Mouse (Mus musculus) ES-E14 (cell line): Measurements from ENCODE around the gene Steap3. TPM values are rescaled to one million over a fixed set of nuclear protein-coding genes. Genes with fewer than 3 reads are reported as not detected.

Experiments
- DNase-seq: peaks from one replicate; pipeline ENCODE4 v3.0.0-alpha.2; 2013; ENCODE audit warnings: low read depth, low spot score
- H3K27ac ChIP-seq: 2 replicates; pipeline ENCODE4 v1.5.1; 2012; ENCODE audit warnings: low read depth, mild to moderate bottlenecking, low read length, moderate library complexity, mixed read lengths; ENCODE audit not compliant: poor library complexity, insufficient read depth, severe bottlenecking
- H3K36me3 ChIP-seq: 2 replicates; pipeline ENCODE4 v1.6.1; 2012; ENCODE audit warnings: mild to moderate bottlenecking, low read length, moderate library complexity, mixed read lengths; ENCODE audit not compliant: control insufficient read depth, poor library complexity, insufficient read depth, severe bottlenecking
- H3K4me1 ChIP-seq, 2 experiments: fragments of 150-350 bp in 1 of 2; sonication (generic) in 1 of 2; 2 replicates each; pipeline ENCODE4 v1.6.1; 2012; ENCODE audit warnings: low read length in 2 of 2, mild to moderate bottlenecking in 1 of 2, mixed read lengths in 1 of 2; ENCODE audit not compliant: control insufficient read depth in 2 of 2, insufficient read depth in 2 of 2, poor library complexity in 1 of 2
- H3K4me3 ChIP-seq, 2 experiments: fragments of 150-350 bp in 1 of 2; sonication (generic) in 1 of 2; 2 replicates each; pipeline ENCODE4 v1.5.1; 2012; ENCODE audit warnings: low read length in 2 of 2, low read depth in 1 of 2, mild to moderate bottlenecking in 1 of 2, mixed read lengths in 1 of 2; ENCODE audit not compliant: insufficient read depth in 1 of 2, poor library complexity in 1 of 2, severe bottlenecking in 1 of 2
- H3K9ac ChIP-seq: 2 replicates; pipeline ENCODE4 v1.6.1; 2012; ENCODE audit warnings: low read depth, mild to moderate bottlenecking, low read length, mixed read lengths; ENCODE audit not compliant: poor library complexity, insufficient read depth, severe bottlenecking
- H3K9me3 ChIP-seq: fragments of 150-350 bp; sonication (generic); 2 replicates; pipeline ENCODE4 v1.6.1; 2012; ENCODE audit warnings: low read depth, mild to moderate bottlenecking, low read length; ENCODE audit not compliant: control insufficient read depth, insufficient read depth
- CHD2 ChIP-seq: IDR thresholded peaks from 2 replicates; pipeline ENCODE4 v1.6.1; 2014; ENCODE audit warnings: mild to moderate bottlenecking, low read depth, low read length, inconsistent platforms
- HCFC1 ChIP-seq: IDR thresholded peaks from 2 replicates; pipeline ENCODE4 v1.6.1; 2012; ENCODE audit warnings: low read length, inconsistent platforms, borderline replicate concordance; ENCODE audit not compliant: insufficient read depth
- MAFK ChIP-seq: IDR thresholded peaks from 2 replicates; pipeline ENCODE4 v1.6.1; 2014; ENCODE audit warnings: mild to moderate bottlenecking, low read depth, low read length, inconsistent platforms; ENCODE audit not compliant: insufficient read depth
- ZC3H11A ChIP-seq: IDR thresholded peaks from 2 replicates; pipeline ENCODE4 v1.6.1; 2012; ENCODE audit warnings: low read depth, mild to moderate bottlenecking, inconsistent platforms, low read length, borderline replicate concordance
- ZNF384 ChIP-seq: IDR thresholded peaks from 2 replicates; pipeline ENCODE4 v1.6.1; 2012; ENCODE audit warnings: low read depth, low read length, inconsistent platforms
- in situ Hi-C, 2 experiments: fragments of 600-800 bp; cut with MboI; formaldehyde crosslinking; loops; one replicate each; pipeline ENCODE4 v1.15.1; 2025; ENCODE audit warnings: low sequenced_read_pairs in 2 of 2, inconsistent platforms in 1 of 2; ENCODE audit not compliant: unreplicated experiment in 2 of 2
- total RNA-seq: library from RNA; depleted of rRNA; stranded (reverse); fragments of 300-350 nt; gene quantifications from 2 replicates; pipeline ENCODE4 v1.2.3, GENCODE M21; 2012

The Steap3 gene
- total RNA-seq, 1 experiment, result 75.9 TPM

- no peak for DNase-seq
- H3K27ac ChIP-seq, result no peak overlapping the region
- no peak overlapping the region for H3K9ac ChIP-seq
- H3K9me3 ChIP-seq, result no peaks in the 10 kb centered on the region
- H3K4me3 ChIP-seq, result no peak overlapping the region
- in situ Hi-C loops, result loop anchor here in 1 of 2 experiments (25.0 kb wide), 1 partner anchor 348 kb away; no protein-coding TSS in a partner anchor
- TF ChIP-seq ZC3H11A (no peak), CHD2 (no peak), HCFC1 (no peak), MAFK (no peak), ZNF384 (no peak)
- H3K4me1 ChIP-seq, result no peaks in the 10 kb centered on the region
- H3K36me3 ChIP-seq, result no peaks in the 10 kb centered on the region
Measured at GRCm38 (mm10) chr1:120189206-120189605, 83.3 kb downstream of the Steap3 start.

GRCm38 (mm10) chr1:120187059-120187458, 85.4 kb downstream of the Steap3 start:
- no peaks in the 10 kb centered on the region for H3K36me3 ChIP-seq
- no peak overlapping the region for H3K27ac ChIP-seq
- no peak for DNase-seq
- no peak overlapping the region for H3K4me3 ChIP-seq
- no peaks in the 10 kb centered on the region for H3K9me3 ChIP-seq
- TF ChIP-seq ZNF384, result no peak
- TF ChIP-seq CHD2, result no peak
- no peak for TF ChIP-seq MAFK
- no peak for TF ChIP-seq HCFC1
- no peak for TF ChIP-seq ZC3H11A
- H3K4me1 ChIP-seq, result no peaks in the 10 kb centered on the region
- in situ Hi-C loops, result loop anchor here in 1 of 2 experiments (25.0 kb wide), 1 partner anchor 350 kb away; no protein-coding TSS in a partner anchor
- H3K9ac ChIP-seq, result no peak overlapping the region

- in situ Hi-C loops, result loop anchor here in 1 of 2 experiments (25.0 kb wide), 1 partner anchor 351 kb away; no protein-coding TSS in a partner anchor
- DNase-seq, result no peak
- H3K4me3 ChIP-seq, result no peak overlapping the region
- no peaks in the 10 kb centered on the region for H3K9me3 ChIP-seq
- no peak overlapping the region for H3K9ac ChIP-seq
- no peaks in the 10 kb centered on the region for H3K36me3 ChIP-seq
- no peak for TF ChIP-seq MAFK
- TF ChIP-seq CHD2, result no peak
- TF ChIP-seq ZNF384, result no peak
- no peak for TF ChIP-seq HCFC1
- no peak for TF ChIP-seq ZC3H11A
- H3K4me1 ChIP-seq, result no peaks in the 10 kb centered on the region
- no peak overlapping the region for H3K27ac ChIP-seq
Measured at GRCm38 (mm10) chr1:120186655-120187054, 85.8 kb downstream of the Steap3 start.

GRCm38 (mm10) chr1:120186204-120186603, 86.3 kb downstream of the Steap3 start:
- in situ Hi-C loops, result loop anchor here in 1 of 2 experiments (25.0 kb wide), 1 partner anchor 351 kb away; no protein-coding TSS in a partner anchor
- TF ChIP-seq HCFC1 (no peak), ZNF384 (no peak), MAFK (no peak), ZC3H11A (no peak), CHD2 (no peak)
- Histone ChIP-seq H3K36me3 (no peaks in the 10 kb centered on the region), H3K4me1 (no peaks in the 10 kb centered on the region), H3K4me3 (no peak overlapping the region), H3K9me3 (no peaks in the 10 kb centered on the region), H3K27ac (no peak overlapping the region), H3K9ac (no peak overlapping the region)
- no peak for DNase-seq

GRCm38 (mm10) chr1:120177141-120177540, 95.4 kb downstream of the Steap3 start:
- TF ChIP-seq ZC3H11A, result no peak
- TF ChIP-seq CHD2, result no peak
- TF ChIP-seq HCFC1, result no peak
- no peak for TF ChIP-seq ZNF384
- no peak for TF ChIP-seq MAFK
- Histone ChIP-seq H3K4me1 (no peaks in the 10 kb centered on the region), H3K36me3 (no peaks in the 10 kb centered on the region), H3K4me3 (no peak overlapping the region), H3K27ac (no peak overlapping the region), H3K9me3 (no peaks in the 10 kb centered on the region), H3K9ac (no peak overlapping the region)
- in situ Hi-C loops, result loop anchor here (10.0 to 25.0 kb wide), 2 partner anchors 360 to 368 kb away; no protein-coding TSS in a partner anchor
- DNase-seq, result no peak
